Mouse (Mus musculus): ENCODE results near the gene Lrrc20.
"Not testable (repeated sequence)": the region's sequence is repeated elsewhere in the genome, so short reads cannot be mapped to it uniquely, and the experiment has no call there.

Lrrc20 gene

DNA sequence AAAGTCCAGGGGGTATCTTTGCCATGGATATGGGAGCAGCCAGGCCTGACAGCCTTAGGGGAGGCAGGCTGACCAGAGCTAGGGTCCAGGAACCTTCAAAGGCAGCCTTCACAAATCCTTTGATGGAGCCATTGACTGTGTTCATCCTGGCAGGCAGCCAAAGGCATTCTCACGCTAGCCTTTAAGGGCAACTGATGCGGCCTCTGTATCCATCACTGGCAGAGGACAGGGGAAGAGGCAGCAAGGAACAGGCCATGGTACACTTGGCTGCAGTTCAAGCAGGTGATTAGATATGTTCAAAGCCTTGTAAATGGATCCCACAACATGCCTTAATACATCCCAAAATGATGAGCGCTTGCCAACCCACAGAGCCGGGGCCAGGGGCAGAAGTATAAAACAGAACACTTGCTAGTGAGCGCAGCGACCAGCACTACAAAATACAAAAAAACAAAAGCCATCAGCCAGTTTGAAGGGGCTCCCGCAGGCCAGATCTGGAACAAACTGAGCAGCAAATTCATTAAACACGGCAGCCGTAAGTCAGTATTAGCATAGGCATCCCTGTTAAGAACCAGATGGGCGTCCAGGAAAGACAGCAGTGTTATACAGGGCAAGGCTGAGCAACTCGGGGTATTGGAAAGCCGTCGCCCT is 100.6 kb downstream of the Lrrc20 start:
- DNase-seq (ENCODE audit: low spot score in 2 of 2) = no peak

DNA sequence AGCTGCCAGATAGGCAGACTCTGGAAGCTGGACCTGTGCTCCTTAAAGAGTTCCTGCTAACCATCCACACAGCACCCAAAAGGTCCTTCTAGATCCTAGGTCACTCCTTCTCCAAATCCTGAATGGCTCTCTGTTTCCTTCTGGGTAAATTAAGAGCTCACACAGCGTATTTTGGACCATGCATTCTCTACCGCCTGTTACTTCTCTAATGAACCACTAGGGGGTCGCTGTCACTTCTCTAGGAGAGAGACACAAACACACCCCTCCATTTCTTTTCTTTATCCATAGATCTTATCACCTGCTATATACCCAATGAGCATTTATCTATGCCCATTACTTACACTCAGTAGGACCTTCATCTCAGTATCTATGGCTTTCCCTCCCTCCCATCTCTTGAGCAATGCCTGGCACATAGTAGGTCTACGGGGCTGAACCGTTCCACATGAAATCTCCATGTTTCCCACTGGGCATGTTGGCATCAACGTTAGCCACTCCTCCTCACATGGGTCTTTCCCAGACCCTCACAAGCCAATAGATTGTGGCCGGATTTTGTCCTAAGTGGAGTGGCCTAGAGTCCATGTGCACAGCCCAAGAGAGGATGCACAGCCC is 111.7 kb downstream of the Lrrc20 start:
- DNase-seq (ENCODE audit: low spot score in 2 of 2) = no peak

DNA sequence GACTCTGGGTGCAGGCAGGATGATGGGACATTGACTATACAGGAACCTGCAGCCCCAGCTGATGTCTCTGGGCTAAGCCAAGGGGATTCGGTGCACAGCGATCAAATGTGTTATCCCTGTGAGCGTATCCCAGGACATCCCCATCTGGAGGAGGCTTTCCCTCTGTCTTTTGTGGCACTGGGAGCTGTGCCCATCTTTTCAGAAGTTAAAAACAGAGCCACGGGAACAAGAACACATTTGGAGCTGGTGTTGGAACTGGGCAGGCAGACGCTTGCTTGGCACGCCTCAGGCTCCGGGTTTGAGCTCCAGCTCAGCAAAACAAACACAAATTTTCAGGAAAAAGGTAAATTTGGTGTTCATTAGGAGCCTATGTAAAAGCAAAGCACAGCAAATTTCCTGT is 122.4 kb downstream of the Lrrc20 start:
- peak in 1 of 2 experiments; percentile 16 for DNase-seq (ENCODE audit: low spot score in 2 of 2)

DNA sequence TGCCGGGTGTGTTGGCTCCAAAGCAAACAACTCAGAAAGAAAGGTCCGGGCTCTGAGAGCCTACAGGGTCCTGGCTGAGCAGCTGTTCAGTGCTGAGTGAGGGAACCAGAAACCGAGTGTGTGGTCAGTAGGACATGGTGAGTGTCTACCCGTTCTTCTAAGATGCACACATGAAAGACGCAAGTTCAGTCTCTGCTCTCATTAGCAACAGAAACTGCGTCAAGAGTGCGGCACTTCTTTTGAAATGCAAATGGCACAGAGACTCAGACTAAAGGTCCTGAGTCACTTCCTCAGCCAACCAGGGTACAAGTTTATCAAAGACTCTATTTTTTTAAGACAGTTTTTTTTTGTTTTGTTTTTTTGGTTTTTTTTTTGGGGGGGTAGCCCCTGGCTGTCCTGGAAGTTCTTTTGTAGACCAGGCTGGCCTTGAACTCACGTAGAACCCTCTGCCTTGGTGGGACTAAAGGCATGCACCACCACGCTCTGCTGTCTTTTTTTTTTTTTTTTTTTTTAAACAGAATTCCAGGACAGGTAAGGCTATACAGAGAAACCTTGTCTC is 124.0 kb downstream of the Lrrc20 start:
- DNase-seq (ENCODE audit: low spot score in 2 of 2) = no peak

DNA sequence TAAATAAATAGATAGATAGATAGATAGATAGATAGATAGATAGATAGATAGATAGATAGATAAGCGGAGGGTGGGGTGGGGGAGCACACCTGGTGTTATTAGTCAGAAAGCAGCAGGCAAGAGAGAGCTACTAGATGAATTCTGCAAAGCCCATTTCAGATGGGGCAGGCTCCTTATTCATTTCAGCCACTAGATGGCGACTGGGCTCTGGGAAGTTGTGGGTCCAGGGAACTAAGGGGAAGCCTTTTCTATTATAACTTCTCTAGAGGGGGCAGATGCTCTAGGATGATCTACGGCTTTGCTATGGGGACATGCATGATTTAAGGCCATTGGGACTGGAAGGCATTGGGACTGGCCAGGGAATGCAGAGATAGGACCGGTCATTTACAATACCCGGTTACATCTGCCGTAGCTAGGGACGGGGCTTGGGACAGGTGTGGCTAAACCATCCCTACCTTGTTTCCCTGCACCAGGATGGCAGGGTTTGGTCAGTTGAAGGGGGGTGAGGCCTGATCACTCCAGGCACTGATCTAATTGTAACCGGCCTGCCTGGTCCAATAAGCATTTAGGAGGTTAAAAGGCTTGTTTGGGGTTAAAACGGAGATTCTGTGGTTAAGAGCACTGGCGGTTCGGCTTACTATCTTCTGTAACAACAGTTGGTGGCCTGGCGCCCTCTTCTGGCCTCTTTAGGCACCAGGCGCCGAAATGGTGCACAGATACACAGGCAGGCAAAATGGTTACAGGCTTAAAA is 126.9 kb downstream of the Lrrc20 start:
- DNase-seq (ENCODE audit: low spot score in 2 of 2) = no peak

DNA sequence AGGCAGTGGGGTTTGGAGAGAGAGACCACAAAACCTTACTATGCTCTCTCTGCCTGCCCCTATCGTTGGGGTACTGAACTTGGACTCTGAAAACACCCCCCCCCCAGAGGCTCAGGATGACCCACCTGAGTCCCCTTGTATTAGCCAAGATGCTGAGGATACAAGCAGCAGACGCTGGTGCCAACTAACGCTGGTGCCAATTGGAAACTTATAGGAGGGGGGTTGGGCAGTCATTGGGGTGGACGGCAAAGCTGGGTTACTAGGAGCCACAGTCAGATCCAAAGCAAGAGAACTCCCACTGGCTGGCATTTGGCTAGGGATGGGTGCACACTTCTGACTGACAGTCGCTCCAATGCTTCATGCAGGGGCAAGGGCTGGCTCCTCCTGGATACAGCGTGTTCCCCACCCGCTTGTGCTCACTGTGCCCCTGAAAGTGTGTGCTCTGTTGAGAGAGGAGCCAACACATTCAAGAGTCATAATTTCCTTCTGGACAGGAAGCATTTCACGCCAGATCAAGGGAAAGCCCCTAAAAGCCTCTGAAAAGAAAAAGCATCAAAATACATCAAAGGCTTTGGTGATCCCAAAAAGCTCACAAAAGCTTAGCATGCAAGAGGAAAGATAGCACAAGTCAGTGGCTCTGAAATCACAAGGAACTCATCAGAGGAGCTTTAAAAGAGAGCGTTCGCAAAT is 128.9 kb downstream of the Lrrc20 start:
- DNase-seq (ENCODE audit: low spot score in 2 of 2) = no peak

DNA sequence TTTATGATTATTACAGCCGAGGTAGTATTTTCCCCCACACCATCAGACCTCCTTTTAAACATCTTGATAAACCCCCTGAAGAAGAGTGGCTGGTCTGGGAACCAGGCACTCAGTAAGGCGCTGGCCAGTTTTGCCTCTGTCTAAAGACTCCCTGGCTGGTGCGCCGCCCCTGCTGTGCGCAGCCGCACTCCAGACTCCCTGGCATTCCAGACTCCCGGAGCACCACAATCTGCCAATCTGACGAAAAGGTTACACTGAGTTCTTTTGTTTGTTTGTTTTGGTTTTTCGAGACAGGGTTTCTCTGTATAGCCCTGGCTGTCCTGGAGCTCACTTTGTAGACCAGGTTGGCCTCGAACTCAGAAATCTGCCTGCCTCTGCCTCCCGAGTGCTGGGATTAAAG is 129.8 kb downstream of the Lrrc20 start:
- not testable (repeated sequence) for DNase-seq (ENCODE audit: low spot score in 2 of 2)

DNA sequence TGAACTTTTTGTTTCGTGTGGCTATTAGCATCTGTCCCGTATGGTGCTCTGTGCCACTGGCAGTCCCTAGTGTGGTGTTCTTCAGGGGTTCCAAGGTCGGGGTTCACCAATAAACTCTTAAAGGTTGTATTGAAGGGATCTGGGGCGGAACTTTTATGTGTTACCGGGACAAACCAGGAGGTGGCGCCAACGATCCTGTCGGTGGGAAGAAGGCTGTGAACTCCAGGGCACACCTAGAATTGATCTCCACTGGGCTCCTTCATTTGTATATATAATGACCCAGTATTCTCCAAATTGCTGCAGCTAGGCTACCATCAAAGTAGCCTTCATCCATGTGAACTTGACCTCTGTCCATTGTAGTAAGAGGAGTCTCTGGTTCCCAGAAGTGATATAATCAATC is 130.2 kb downstream of the Lrrc20 start:
- no peak for DNase-seq (ENCODE audit: low spot score in 2 of 2)

DNA sequence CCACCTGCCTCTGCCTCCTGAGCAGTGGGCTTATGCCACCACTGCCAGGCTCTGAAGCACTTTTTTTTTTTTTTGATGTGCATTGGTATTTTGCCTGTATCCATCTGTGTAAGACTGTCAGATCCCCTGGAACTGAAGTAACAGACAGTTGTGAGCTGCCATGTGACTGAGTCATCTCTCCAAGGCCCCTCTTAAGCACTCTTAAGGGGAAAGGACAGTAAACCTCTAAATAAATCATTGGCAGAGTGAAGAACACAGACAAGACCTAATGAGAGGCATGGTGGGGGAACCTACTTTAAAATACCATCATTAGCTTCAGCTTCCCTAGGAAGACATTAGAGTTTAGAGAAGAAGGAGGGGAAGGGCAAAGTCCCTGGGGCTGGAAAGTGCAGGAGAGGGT is 132.6 kb downstream of the Lrrc20 start:
- DNase-seq (ENCODE audit: low spot score in 2 of 2) = no peak

DNA sequence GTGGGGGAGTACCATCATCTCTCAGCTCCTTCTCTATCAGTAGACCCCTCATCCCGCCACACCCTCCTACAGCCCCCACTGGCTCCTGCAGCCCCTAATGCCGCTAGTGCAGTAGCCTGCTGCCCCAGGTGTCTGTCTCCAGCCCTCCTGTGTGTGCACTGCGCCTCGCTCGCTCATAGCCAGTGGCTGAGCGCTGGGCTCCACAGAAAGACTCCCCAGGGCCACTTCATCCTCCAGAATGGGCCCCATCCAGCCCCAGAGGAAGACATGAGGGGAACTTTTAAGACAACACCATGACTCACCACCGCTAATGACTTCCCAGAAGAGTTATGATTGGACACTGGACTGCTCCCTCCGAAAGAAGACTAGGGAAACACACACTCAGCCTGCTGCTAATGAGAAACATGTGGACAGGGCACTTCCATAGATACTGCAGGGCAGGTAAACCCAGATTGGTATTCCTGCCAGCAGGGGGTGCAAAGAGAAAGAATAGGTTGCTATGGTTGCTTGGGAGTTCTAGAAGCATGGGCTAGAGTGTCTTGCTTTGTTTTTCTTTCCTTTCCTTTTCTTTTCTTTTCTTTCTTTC is 135.1 kb downstream of the Lrrc20 start:
- DNase-seq (ENCODE audit: low spot score in 2 of 2) = no peak

DNA sequence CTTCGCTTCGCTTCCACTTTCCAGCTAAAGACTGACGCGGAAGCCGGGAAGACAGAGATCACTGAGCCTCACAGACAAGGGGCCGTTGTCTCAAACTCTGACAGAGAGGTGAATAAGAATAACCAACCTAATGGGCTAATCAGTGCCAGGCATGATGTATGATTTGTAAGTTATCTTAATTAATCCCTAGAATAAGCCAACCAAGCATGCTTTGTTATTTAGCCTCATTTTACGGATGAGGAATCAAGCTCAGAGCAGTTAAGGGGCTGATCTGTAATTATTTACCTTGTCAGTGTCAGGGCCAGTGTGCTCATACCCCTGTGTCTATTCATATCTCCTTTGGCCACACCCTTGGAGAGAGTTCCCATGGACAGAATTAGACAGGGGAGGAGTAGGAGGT is 138.7 kb downstream of the Lrrc20 start:
- DNase-seq (ENCODE audit: low spot score in 2 of 2) = no peak

DNA sequence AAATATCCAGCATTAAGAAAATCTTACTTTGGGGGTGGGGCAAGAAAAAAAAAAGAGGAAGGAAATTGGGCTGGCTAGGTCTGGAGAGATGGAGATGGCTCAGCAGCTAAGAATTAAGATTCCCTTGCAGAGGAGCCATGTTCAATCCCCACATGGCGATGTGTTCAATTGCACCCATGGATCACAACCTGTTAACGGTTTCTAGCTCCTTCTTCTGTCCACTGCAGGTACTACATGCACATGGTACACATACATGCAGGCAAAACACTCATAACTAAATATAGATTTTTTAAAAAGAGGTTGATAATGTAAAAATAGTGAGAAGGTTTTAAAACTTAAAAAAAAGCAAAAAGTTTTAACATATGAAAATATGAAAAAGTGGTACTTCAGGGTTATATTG is 142.9 kb downstream of the Lrrc20 start:
- DNase-seq (ENCODE audit: low spot score in 2 of 2) = no peak

DNA sequence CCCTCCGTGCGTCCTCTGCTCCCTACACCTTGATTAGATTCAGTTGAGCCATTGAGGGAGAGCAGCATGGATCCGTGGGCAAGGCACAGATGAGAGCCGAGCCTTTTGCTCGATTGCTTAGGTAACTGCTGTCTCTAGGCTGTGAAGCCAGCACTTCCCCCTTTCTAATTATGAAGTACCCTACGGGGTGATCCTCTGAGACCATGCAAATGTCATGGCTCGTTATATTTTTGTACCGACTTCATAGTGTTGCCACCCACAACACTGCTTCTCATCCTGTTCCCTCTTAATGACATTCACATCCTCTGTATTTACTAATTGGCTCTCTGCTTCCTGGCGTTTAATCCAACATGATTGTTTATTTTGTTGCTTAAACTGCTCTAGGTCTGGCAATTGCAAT is 146.1 kb downstream of the Lrrc20 start:
- no peak for DNase-seq (ENCODE audit: low spot score in 2 of 2)

DNA sequence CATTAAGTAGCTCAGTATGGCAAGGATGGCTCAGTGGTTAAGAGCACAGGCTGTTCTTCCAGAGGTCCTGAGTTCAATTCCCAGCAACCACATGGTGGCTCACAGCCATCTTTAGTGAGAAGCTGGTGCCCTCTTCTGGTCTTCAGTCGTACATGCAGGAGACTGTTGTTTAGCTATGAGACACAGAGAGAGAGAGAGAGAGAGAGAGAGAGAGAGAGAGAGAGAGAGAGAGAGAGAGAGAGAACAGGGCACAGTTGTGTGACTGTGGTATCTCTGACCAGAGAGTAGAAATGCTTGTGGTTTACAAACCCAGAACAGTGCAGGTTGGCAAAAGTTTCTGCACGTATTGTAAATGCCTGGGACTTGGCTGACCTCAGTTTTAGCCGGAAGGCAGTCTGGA is 148.3 kb downstream of the Lrrc20 start:
- not testable (repeated sequence) for DNase-seq (ENCODE audit: low spot score in 2 of 2)

DNA sequence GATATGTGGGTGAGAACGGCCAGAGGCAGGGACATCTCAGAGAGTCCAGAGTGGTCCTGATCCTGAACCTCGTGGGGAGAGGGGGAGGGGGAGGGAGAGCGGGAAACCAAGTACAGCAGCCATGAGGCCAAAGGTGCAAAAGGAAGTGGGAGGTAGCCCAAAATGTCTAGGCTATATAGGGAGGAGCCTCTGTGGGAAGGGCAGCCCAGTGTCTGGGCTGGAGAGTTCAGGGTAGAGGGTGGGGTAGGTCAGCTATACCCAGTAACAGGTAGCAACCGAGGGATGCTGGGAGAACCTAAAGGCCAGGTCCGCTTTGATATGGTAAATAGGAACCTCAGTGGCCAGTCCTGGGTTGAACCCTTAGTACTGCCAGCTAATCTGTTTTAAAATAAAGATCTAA is 149.2 kb downstream of the Lrrc20 start:
- no peak for DNase-seq (ENCODE audit: low spot score in 2 of 2)

DNA sequence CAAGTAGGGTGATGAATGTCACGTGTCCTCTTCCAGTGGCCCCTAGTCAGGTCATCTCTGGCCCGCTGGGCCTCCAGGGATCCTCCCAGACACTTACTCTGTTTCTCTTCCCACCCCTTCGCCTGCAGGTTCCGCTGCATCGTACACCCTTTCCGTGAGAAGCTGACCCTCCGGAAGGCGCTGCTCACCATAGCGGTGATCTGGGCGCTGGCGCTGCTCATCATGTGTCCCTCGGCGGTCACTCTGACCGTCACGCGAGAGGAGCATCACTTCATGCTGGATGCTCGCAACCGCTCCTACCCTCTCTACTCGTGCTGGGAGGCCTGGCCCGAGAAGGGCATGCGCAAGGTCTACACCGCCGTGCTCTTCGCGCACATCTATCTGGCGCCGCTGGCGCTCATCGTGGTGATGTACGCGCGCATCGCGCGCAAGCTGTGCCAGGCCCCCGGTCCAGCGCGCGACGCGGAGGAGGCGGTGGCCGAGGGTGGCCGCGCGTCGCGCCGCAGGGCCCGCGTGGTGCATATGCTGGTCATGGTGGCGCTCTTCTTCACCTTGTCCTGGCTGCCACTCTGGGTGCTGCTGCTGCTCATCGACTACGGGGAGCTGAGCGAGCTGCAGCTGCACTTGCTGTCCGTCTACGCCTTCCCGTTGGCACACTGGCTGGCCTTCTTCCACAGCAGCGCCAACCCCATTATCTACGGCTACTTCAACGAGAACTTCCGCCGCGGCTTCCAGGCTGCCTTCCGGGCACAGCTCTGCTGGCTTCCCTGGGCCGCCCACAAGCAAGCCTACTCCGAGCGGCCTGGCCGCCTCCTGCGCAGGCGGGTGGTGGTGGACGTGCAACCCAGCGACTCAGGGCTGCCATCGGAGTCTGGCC is 150.0 kb downstream of the Lrrc20 start:
- DNase-seq (ENCODE audit: low spot score in 2 of 2) = no peak

DNA sequence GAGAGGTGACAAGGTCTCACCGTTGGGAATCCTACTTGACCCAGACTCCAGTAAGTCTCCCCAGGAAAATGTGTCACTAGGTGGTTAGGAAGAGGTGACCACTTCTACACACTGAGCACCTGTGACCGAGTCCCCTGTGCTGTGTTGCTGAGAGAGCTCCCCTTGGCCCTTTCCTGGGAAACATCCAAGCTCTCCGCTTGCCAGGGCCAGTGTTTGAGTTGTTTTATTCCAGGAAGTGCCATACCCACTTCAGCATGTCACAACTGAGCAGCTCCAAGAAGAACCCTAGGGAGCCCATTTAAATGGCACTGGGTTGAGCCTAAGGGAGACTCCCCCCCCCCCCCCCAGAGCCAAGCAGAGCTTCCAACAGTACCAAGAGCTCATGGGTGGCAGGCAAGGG is 150.9 kb downstream of the Lrrc20 start:
- DNase-seq (ENCODE audit: low spot score in 2 of 2) = no peak

DNA sequence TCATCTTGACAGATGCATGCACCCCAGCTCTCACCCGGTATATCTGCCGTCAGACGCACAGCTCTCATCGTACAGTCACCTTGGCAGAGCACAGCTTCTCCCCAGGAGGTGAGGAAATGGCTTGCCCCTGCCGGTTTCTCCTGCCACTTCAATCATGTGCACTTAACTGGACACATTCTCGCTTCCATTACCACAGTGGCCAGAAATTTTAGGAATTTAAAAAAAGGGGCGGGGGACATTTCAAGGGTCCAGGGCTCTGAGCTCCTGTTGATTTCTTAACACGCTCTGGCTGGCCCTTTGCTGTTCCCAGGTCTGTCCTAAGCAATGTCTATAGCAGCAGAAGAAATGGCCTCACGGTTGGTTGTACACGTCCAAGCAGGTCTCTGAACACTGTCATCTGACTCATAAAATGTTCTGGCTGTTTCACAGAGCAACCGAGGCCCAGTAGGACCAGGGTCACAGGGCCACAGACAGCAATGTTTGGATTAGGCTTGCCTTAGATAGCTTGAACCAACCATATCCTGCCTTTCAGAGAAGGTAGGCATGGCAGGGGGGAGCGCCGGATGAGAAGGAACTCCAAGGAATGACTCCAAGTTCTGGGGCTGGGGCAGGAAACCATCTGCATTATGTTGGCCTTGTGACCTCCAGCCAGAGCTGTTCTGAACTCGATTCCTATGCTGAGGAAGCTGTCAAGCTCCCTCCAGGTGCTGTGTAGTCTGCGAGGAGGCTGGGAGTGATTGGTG is 151.8 kb downstream of the Lrrc20 start:
- no peak for DNase-seq (ENCODE audit: low spot score in 2 of 2)

DNA sequence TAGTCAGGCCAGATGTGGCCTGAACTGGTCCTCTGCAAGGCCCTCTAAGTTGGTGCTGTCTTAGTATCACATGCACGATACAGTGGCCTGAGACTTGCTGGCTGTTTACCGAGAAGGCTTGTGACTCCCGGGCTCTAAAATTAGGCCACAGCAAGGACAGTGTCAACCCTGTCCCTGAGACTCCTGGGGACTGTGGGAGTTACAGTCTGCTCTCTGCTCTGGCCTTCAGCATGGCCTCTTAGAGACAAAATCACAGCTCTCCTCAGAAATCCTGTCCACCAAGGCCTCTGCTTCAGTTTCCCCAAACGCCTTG is 152.3 kb downstream of the Lrrc20 start:
- DNase-seq (ENCODE audit: low spot score in 2 of 2) = no peak
